Mouse (Mus musculus): ENCODE measurements around the gene 1700034J05Rik.

GRCm38 (mm10) chr6:146935957-146936356 lies 18.3 kb downstream of the 1700034J05Rik start:
- TF ChIP-seq POLR2A (IDR thresholded peaks at IDR 0.05; ENCODE audit: extremely low read depth, insufficient read depth, low read length) (no peak), CTCF (IDR thresholded peaks at IDR 0.05; ENCODE audit: extremely low read depth, insufficient read depth, low read length) (no peak)
